15 mouse cellular contexts compared by ENCODE assay signal in the genomic region with DNA sequence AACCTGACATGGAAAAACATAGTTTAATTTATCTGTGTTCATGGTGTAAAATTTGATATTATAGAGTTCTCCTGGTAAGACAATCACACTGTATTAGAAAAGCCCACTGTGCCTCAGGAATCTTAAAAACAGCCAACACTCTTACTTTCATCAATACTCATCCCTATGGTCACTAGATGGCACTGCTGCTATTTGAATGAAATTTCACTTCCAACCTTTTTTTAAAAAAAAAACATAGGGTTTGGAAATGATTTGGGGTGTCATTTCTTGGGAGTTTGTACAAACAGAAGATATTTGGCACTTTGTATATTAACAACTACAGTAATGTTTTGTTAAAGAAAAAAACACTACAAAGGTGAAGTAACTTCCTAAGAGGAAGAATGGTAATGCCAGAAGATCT. TPM values are rescaled to one million over a fixed set of nuclear protein-coding genes. Genes with fewer than 3 reads are reported as not detected.
DNase-seq lines count a peak whose midpoint lies in the region; ATAC-seq and TF ChIP-seq lines count a peak whose summit lies in the region.
"Had no signal": no experiment of that assay in that cellular context is flagged by ENCODE, and none has a peak within 500 bp of the region (broad histone marks: within the 10 kb centered on the region; RNA-seq: fewer than 3 reads in every experiment).

No protein-coding gene starts in this region.

- TF ChIP-seq CTCF in layer of hippocampus, adult 2 months (conservative IDR thresholded peaks at IDR 0.05) = peak; percentile 88

- ATAC-seq in forebrain, embryonic 13.5 days = no peak
- ATAC-seq in forebrain, embryonic 11.5 days (replicated peaks; ENCODE audit: low FRiP score) = no peak

- peaks cover 38% of the 10 kb centered on the region for H3K4me1 ChIP-seq in forebrain, embryonic 13.5 days
- H3K4me1 ChIP-seq in forebrain, embryonic 11.5 days (replicated peaks; ENCODE audit: control insufficient read depth, insufficient read depth, low read length) = peaks cover 9% of the 10 kb centered on the region; the same call in 1 of the 2 replicates
- H3K4me1 ChIP-seq: lung, embryonic 15.5 days had no signal

- no peak overlapping the region for H3K9ac ChIP-seq in forebrain, embryonic 13.5 days
- H3K9ac ChIP-seq in forebrain, embryonic 11.5 days (ENCODE audit: low read length) = no peak overlapping the region
- H3K9ac ChIP-seq: kidney, embryonic 15.5 days; lung, embryonic 15.5 days had no signal

- 0 out of 2 replicates have a peak overlapping the region, but pooled peaks have one; percentile 89 for H3K27ac ChIP-seq in forebrain, embryonic 13.5 days
- H3K27ac ChIP-seq in forebrain, embryonic 11.5 days (ENCODE audit: low read depth, low read length) = no peak overlapping the region
- peak overlapping the region; percentile 100; the same call in 1 of the 2 replicates for H3K27ac ChIP-seq in layer of hippocampus, adult 2 months
- H3K27ac ChIP-seq: kidney, embryonic 15.5 days; lung, embryonic 15.5 days had no signal

- no peak for DNase-seq in forebrain, embryonic 11.5 days (ENCODE audit: low spot score)
- DNase-seq in layer of hippocampus, adult 2 months (ENCODE audit: low spot score in 2 of 2) = peak in 1 of 2 experiments; percentile 64
- no peak for DNase-seq in layer of hippocampus, postnatal 25 days (ENCODE audit: extremely low spot score in 1 of 2, low spot score in 1 of 2)
- peak; percentile 33 for DNase-seq in 416B (ENCODE audit: low read depth)
- DNase-seq in embryo, embryonic 10 days (ENCODE audit: low spot score) = peak; percentile 73
- DNase-seq in testis, postnatal 14 days (ENCODE audit: low spot score) = no peak
- no peak for DNase-seq in heart, postnatal 10 days
- DNase-seq: adrenal gland, postnatal 25 days; cerebellum, adult 2 months; gastrocnemius, postnatal 36 days; heart, postnatal 4 days had no signal

- H3K9me3 ChIP-seq in forebrain, embryonic 13.5 days (replicated peaks) = no peaks in the 10 kb centered on the region
- no peaks in the 10 kb centered on the region for H3K9me3 ChIP-seq in forebrain, embryonic 11.5 days (ENCODE audit: control insufficient read depth, low read length)
- H3K9me3 ChIP-seq: kidney, embryonic 15.5 days; lung, embryonic 15.5 days had no signal

- no peaks in the 10 kb centered on the region for H3K36me3 ChIP-seq in forebrain, embryonic 13.5 days (ENCODE audit: poor library complexity, severe bottlenecking)
- H3K36me3 ChIP-seq in forebrain, embryonic 11.5 days (ENCODE audit: control insufficient read depth, insufficient read depth, low read length) = no peaks in the 10 kb centered on the region
- H3K36me3 ChIP-seq: kidney, embryonic 15.5 days; lung, embryonic 15.5 days had no signal

- no peak overlapping the region for H3K4me2 ChIP-seq in forebrain, embryonic 13.5 days
- H3K4me2 ChIP-seq in forebrain, embryonic 11.5 days (ENCODE audit: low read depth, low read length, severe bottlenecking) = no peak overlapping the region
- H3K4me2 ChIP-seq: kidney, embryonic 15.5 days; lung, embryonic 15.5 days had no signal

- H3K27me3 ChIP-seq in forebrain, embryonic 13.5 days = no peaks in the 10 kb centered on the region
- H3K27me3 ChIP-seq in forebrain, embryonic 11.5 days (ENCODE audit: control insufficient read depth, insufficient read depth, low read length) = peaks cover 16% of the 10 kb centered on the region

- intact Hi-C loops in heart, postnatal 10 days (cut with DNase I) = loop anchor here (2.0 to 10.0 kb wide), 5 partner anchors 583 to 1815 kb away; no protein-coding TSS in a partner anchor

- no peak overlapping the region for H3K4me3 ChIP-seq in forebrain, embryonic 13.5 days
- no peak overlapping the region for H3K4me3 ChIP-seq in forebrain, embryonic 11.5 days (ENCODE audit: low read depth, low read length)
- no peak overlapping the region for H3K4me3 ChIP-seq in layer of hippocampus, adult 2 months
- H3K4me3 ChIP-seq: kidney, embryonic 15.5 days; lung, embryonic 15.5 days had no signal

RNA-seq across cellular contexts. Expression of a gene that starts 10.3 kb away (rescaled TPM):
- 76.5 and 98.6 TPM in 2 replicates for polyA plus RNA-seq in forebrain, embryonic 13.5 days (2015; fragmentation: Nextera tagmentation; extraction: Ambion mirVana)
- 40.4 and 45.5 TPM in 2 replicates for polyA plus RNA-seq in forebrain, embryonic 11.5 days (2014; fragmentation: Nextera tagmentation; extraction: Ambion mirVana)
- 100 to 1,000 TPM; 149 to 167 TPM for total RNA-seq in layer of hippocampus, adult 2 months (2021)
- 100 to 1,000 TPM; 148 to 181 TPM for total RNA-seq in layer of hippocampus, postnatal 25 days (2021)
- total RNA-seq in heart, postnatal 10 days (2021) = under 1 TPM in 1 of 2 experiments, not detected in 1; 0.12 TPM
- total RNA-seq: adrenal gland, postnatal 25 days; gastrocnemius, postnatal 36 days had no signal
- polyA plus RNA-seq: cerebellum, adult 2 months; kidney, embryonic 15.5 days; spleen, adult 2 months had no signal

RNA-seq across cellular contexts. Expression of a gene that starts 12.8 kb away (rescaled TPM):
- 1.9 and 2.4 TPM in 2 replicates for polyA plus RNA-seq in forebrain, embryonic 13.5 days (2015; fragmentation: Nextera tagmentation; extraction: Ambion mirVana)
- polyA plus RNA-seq in forebrain, embryonic 11.5 days (2014; fragmentation: Nextera tagmentation; extraction: Ambion mirVana) = 1.3 and 1.4 TPM in 2 replicates
- 10 to 100 TPM; 11.7 to 12.8 TPM for total RNA-seq in layer of hippocampus, adult 2 months (2021)
- 10 to 100 TPM in 1 of 2 experiments, 1 to 10 TPM in 1; 7.1 to 13.1 TPM for total RNA-seq in layer of hippocampus, postnatal 25 days (2021)
- total RNA-seq in heart, postnatal 10 days (2021) = not detected
- total RNA-seq: adrenal gland, postnatal 25 days; gastrocnemius, postnatal 36 days; heart, postnatal 4 days had no signal
- polyA plus RNA-seq: cerebellum, adult 2 months; kidney, embryonic 15.5 days; lung, embryonic 15.5 days; spleen, adult 2 months had no signal

Comparison
In these comparisons a context has a peak if more than half of its experiments do, and no peak if none do; other contexts are left out.
1. DNase-seq: peak in 416B (single experiment) and embryo, embryonic 10 days (single experiment); none in forebrain, embryonic 11.5 days (single experiment), layer of hippocampus, postnatal 25 days (0 of 2), testis, postnatal 14 days (single experiment) and heart, postnatal 10 days (0 of 2).
2. RNA of a gene that starts 10.3 kb away (total RNA-seq): 148 to 181 TPM in layer of hippocampus, postnatal 25 days and 149 to 167 TPM in layer of hippocampus, adult 2 months; 0.12 TPM in heart, postnatal 10 days; every median in the first group is over 100 times any median in the second.
3. RNA of a gene that starts 12.8 kb away (total RNA-seq): 7.1 to 13.1 TPM in layer of hippocampus, postnatal 25 days and 11.7 to 12.8 TPM in layer of hippocampus, adult 2 months; not detected in heart, postnatal 10 days; every median in the first group is over 4 times any median in the second.